Mouse (Mus musculus): Measurements from ENCODE around the gene Scml4. TPM values are rescaled to one million over a fixed set of nuclear protein-coding genes. Genes with fewer than 3 reads are reported as not detected.
A peak's percentile ranks its signal among the peaks of the same experiment; 100 is the strongest.

The Scml4 gene
- polyA plus RNA-seq, 1 experiment from 2014 or later = 1.7 TPM

DNA sequence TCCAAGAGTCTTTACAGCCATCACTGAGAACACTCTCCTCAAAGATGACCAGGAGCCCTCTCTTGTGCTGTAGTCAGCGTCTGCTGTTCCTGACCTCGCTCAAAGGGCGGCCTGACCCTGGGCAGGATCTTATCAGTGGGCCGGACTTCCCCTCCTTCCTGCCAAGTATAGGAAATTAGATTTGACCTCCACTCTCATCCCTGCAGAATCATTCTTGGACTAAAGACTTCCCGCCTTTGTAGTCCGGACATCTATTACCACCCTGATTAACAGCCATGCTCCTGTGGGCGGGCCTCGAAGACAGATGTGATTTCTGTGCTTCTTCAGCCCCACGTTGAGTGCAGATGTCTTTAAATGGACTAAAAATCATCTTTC, 91.9 kb downstream of the Scml4 start:
- WGBS = 21% methylated on average over 9 of the region's 9 CpGs
- peaks cover 24% of the 10 kb centered on the region for H3K4me1 ChIP-seq (ENCODE audit: insufficient read depth, low read length)
- H3K4me2 ChIP-seq (replicated peaks; ENCODE audit: low read depth, low read length) = no peak overlapping the region
- H3K9ac ChIP-seq (replicated peaks; ENCODE audit: low read length) = no peak overlapping the region
- H3K4me3 ChIP-seq (ENCODE audit: low read length) = no peak overlapping the region
- no peak for ATAC-seq (ENCODE audit: low FRiP score, low TSS enrichment)
- peaks cover 15% of the 10 kb centered on the region for H3K27me3 ChIP-seq (ENCODE audit: insufficient read depth, low read length)
- no peaks in the 10 kb centered on the region for H3K9me3 ChIP-seq (ENCODE audit: low read length)
- H3K27ac ChIP-seq (ENCODE audit: low read length) = no peak overlapping the region
- no peaks in the 10 kb centered on the region for H3K36me3 ChIP-seq (ENCODE audit: insufficient read depth, low read length)

DNA sequence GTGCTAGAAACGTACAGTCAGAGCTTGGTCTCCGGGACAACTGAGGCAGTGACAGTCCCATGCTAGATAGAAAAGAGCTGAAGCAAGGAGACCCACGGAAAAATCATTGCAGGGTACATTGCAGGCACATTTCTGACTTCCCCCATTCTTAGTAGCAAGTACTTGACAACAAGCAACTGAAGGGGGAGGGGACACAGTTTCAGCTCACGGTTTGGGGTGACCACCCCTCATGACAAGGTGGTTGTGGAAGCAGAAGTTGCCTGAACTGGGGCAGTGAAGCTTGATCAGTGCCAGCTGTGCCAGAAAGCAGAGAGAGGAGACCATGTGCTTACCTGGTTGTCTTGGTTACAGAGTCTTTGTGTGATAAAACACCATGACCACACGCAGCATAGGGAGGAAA, 93.4 kb downstream of the Scml4 start:
- no peak for ATAC-seq (ENCODE audit: low FRiP score, low TSS enrichment)
- H3K27me3 ChIP-seq (ENCODE audit: insufficient read depth, low read length) = peaks cover 24% of the 10 kb centered on the region
- 71% methylated on average over 5 of the region's 5 CpGs for WGBS
- no peak overlapping the region for H3K9ac ChIP-seq (replicated peaks; ENCODE audit: low read length)
- H3K36me3 ChIP-seq (ENCODE audit: insufficient read depth, low read length) = no peaks in the 10 kb centered on the region
- no peak overlapping the region for H3K4me3 ChIP-seq (ENCODE audit: low read length)
- no peak overlapping the region for H3K4me2 ChIP-seq (replicated peaks; ENCODE audit: low read depth, low read length)
- H3K9me3 ChIP-seq (ENCODE audit: low read length) = no peaks in the 10 kb centered on the region
- peaks cover 24% of the 10 kb centered on the region for H3K4me1 ChIP-seq (ENCODE audit: insufficient read depth, low read length)
- H3K27ac ChIP-seq (ENCODE audit: low read length) = no peak overlapping the region

- ATAC-seq (ENCODE audit: low FRiP score, low TSS enrichment) = no peak
- Histone ChIP-seq H3K27ac (ENCODE audit: low read length) (no peak overlapping the region), H3K36me3 (ENCODE audit: insufficient read depth, low read length) (no peaks in the 10 kb centered on the region), H3K4me1 (ENCODE audit: insufficient read depth, low read length) (peaks cover 29% of the 10 kb centered on the region), H3K4me2 (replicated peaks; ENCODE audit: low read depth, low read length) (no peak overlapping the region), H3K4me3 (ENCODE audit: low read length) (no peak overlapping the region), H3K9ac (replicated peaks; ENCODE audit: low read length) (no peak overlapping the region), H3K9me3 (ENCODE audit: low read length) (no peaks in the 10 kb centered on the region), H3K27me3 (ENCODE audit: insufficient read depth, low read length) (peaks cover 21% of the 10 kb centered on the region)
- 92% methylated on average over 3 of the region's 3 CpGs for WGBS
Observed at GRCm38 (mm10) chr10:42955205-42955604, 95.0 kb downstream of the Scml4 start.

DNA sequence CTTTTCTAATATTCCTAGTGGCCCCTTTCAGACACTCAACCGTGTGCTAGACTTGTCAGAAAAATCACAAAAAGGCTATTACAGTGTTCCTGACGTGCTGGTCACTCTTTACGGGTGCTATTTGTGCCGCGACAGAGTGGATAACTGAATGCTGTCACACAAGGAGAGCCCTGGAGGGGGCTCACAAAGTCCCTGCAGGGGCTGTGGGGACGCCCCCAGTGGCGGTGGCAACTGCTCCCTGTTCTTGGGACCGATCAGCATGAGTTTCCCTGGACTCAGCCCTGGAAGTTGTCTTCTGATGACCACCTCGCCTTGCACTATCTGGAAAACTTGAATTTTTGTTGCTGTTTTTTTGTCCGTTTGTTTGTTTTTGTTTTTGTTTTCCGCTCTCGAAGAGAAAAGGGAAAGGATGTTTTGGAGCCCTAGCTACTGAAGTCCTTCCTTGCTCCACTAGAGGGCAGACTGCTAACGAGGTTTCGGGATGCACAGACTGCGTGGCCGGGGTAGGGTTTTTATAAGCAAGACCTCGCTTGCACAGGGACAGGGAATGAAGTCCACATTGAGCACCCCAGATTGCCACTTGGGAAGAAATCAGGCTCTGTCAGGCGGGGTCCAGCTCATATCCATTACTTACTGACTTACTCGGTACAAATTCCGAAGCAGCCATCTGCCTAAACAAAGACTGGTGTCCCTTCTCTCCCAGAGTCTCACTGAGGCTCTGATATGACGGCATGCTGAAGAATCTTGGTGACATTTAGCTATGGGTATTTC, 97.9 kb downstream of the Scml4 start:
- H3K9me3 ChIP-seq (ENCODE audit: low read length) = no peaks in the 10 kb centered on the region
- no peaks in the 10 kb centered on the region for H3K36me3 ChIP-seq (ENCODE audit: insufficient read depth, low read length)
- H3K4me3 ChIP-seq (ENCODE audit: low read length) = peak overlapping the region; percentile 42
- ATAC-seq (ENCODE audit: low FRiP score, low TSS enrichment) = peak; percentile 72
- H3K27ac ChIP-seq (ENCODE audit: low read length) = peak overlapping the region; percentile 63; the same call in 1 of the 2 replicates
- H3K4me2 ChIP-seq (replicated peaks; ENCODE audit: low read depth, low read length) = peak overlapping the region; percentile 60
- H3K27me3 ChIP-seq (ENCODE audit: insufficient read depth, low read length) = peaks cover 21% of the 10 kb centered on the region
- 5% methylated on average over 21 of the region's 21 CpGs for WGBS
- peaks cover 9% of the 10 kb centered on the region for H3K4me1 ChIP-seq (ENCODE audit: insufficient read depth, low read length)
- H3K9ac ChIP-seq (replicated peaks; ENCODE audit: low read length) = peak overlapping the region; percentile 58; the same call in 1 of the 2 replicates

- no peaks in the 10 kb centered on the region for H3K9me3 ChIP-seq (ENCODE audit: low read length)
- peaks cover 17% of the 10 kb centered on the region for H3K27me3 ChIP-seq (ENCODE audit: insufficient read depth, low read length)
- H3K4me3 ChIP-seq (ENCODE audit: low read length) = no peak overlapping the region; the same call in 1 of the 2 replicates
- no peaks in the 10 kb centered on the region for H3K36me3 ChIP-seq (ENCODE audit: insufficient read depth, low read length)
- no peak overlapping the region for H3K9ac ChIP-seq (replicated peaks; ENCODE audit: low read length)
- no peak for ATAC-seq (ENCODE audit: low FRiP score, low TSS enrichment)
- H3K4me2 ChIP-seq (replicated peaks; ENCODE audit: low read depth, low read length) = peak overlapping the region; percentile 60
- WGBS = 47% methylated on average over 4 of the region's 4 CpGs
- H3K27ac ChIP-seq (ENCODE audit: low read length) = peak overlapping the region; percentile 63; the same call in 1 of the 2 replicates
- peaks cover 9% of the 10 kb centered on the region for H3K4me1 ChIP-seq (ENCODE audit: insufficient read depth, low read length)
Observed at GRCm38 (mm10) chr10:42958686-42959085, 98.5 kb downstream of the Scml4 start.

GRCm38 (mm10) chr10:42961771-42962170, 101.6 kb downstream of the Scml4 start:
- ATAC-seq (ENCODE audit: low FRiP score, low TSS enrichment) = 0 out of 2 replicates have a peak, but pooled peaks have one; percentile 8
- Histone ChIP-seq H3K4me2 (replicated peaks; ENCODE audit: low read depth, low read length) (no peak overlapping the region), H3K9me3 (ENCODE audit: low read length) (no peaks in the 10 kb centered on the region), H3K9ac (replicated peaks; ENCODE audit: low read length) (no peak overlapping the region), H3K36me3 (ENCODE audit: insufficient read depth, low read length) (no peaks in the 10 kb centered on the region), H3K27me3 (ENCODE audit: insufficient read depth, low read length) (peaks cover 11% of the 10 kb centered on the region; the same call in 1 of the 2 replicates), H3K27ac (ENCODE audit: low read length) (peak overlapping the region; percentile 78), H3K4me1 (ENCODE audit: insufficient read depth, low read length) (peaks cover 9% of the 10 kb centered on the region), H3K4me3 (ENCODE audit: low read length) (no peak overlapping the region)
- 55% methylated on average over 6 of the region's 6 CpGs for WGBS

- Histone ChIP-seq H3K4me2 (replicated peaks; ENCODE audit: low read depth, low read length) (no peak overlapping the region), H3K9me3 (ENCODE audit: low read length) (no peaks in the 10 kb centered on the region), H3K4me3 (ENCODE audit: low read length) (no peak overlapping the region), H3K9ac (replicated peaks; ENCODE audit: low read length) (no peak overlapping the region), H3K36me3 (ENCODE audit: insufficient read depth, low read length) (no peaks in the 10 kb centered on the region), H3K4me1 (ENCODE audit: insufficient read depth, low read length) (peaks cover 9% of the 10 kb centered on the region), H3K27ac (ENCODE audit: low read length) (peak overlapping the region; percentile 78), H3K27me3 (ENCODE audit: insufficient read depth, low read length) (peaks cover 7% of the 10 kb centered on the region; the same call in 1 of the 2 replicates)
- peak; percentile 79 for ATAC-seq (ENCODE audit: low FRiP score, low TSS enrichment)
- 73% methylated on average over 6 of the region's 6 CpGs for WGBS
Observed at GRCm38 (mm10) chr10:42962181-42962601, 102.0 kb downstream of the Scml4 start.

GRCm38 (mm10) chr10:42962655-42963054, 102.5 kb downstream of the Scml4 start:
- Histone ChIP-seq H3K4me1 (ENCODE audit: insufficient read depth, low read length) (peaks cover 9% of the 10 kb centered on the region), H3K4me2 (replicated peaks; ENCODE audit: low read depth, low read length) (no peak overlapping the region), H3K4me3 (ENCODE audit: low read length) (no peak overlapping the region), H3K9ac (replicated peaks; ENCODE audit: low read length) (no peak overlapping the region), H3K27me3 (ENCODE audit: insufficient read depth, low read length) (peaks cover 3% of the 10 kb centered on the region; the same call in 1 of the 2 replicates), H3K9me3 (ENCODE audit: low read length) (no peaks in the 10 kb centered on the region), H3K36me3 (ENCODE audit: insufficient read depth, low read length) (no peaks in the 10 kb centered on the region), H3K27ac (ENCODE audit: low read length) (peak overlapping the region; percentile 78)
- no peak for ATAC-seq (ENCODE audit: low FRiP score, low TSS enrichment)
- 86% methylated on average over 13 of the region's 13 CpGs for WGBS

GRCm38 (mm10) chr10:42963061-42963460, 102.9 kb downstream of the Scml4 start:
- H3K4me3 ChIP-seq (ENCODE audit: low read length) = no peak overlapping the region
- 93% methylated on average over 2 of the region's 2 CpGs for WGBS
- H3K36me3 ChIP-seq (ENCODE audit: insufficient read depth, low read length) = no peaks in the 10 kb centered on the region
- no peak overlapping the region for H3K9ac ChIP-seq (replicated peaks; ENCODE audit: low read length)
- H3K4me1 ChIP-seq (ENCODE audit: insufficient read depth, low read length) = peaks cover 9% of the 10 kb centered on the region
- H3K27ac ChIP-seq (ENCODE audit: low read length) = no peak overlapping the region
- H3K4me2 ChIP-seq (replicated peaks; ENCODE audit: low read depth, low read length) = no peak overlapping the region
- no peaks in the 10 kb centered on the region for H3K27me3 ChIP-seq (ENCODE audit: insufficient read depth, low read length)
- H3K9me3 ChIP-seq (ENCODE audit: low read length) = no peaks in the 10 kb centered on the region
- ATAC-seq (ENCODE audit: low FRiP score, low TSS enrichment) = no peak

DNA sequence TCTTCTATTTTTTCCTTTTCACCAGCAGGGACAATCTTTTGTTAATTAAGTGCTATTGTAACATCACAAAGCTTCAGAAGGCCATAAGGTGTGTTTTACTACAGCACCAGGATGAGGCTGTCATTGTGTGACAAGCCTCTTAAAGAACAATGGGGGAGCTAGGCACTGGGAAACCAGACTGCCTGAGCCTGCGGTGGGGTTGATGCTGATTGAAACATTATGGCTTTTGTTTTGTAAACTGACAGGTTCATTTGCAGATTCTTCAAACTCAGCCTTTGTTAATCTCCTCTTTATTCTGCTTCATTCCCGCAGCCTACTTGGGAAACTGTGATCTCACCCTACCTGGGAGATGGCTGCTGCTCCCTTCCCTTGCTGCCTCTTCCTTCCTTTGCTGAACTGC, 108.2 kb downstream of the Scml4 start:
- H3K4me3 ChIP-seq (ENCODE audit: low read length) = no peak overlapping the region
- 25% methylated on average over 2 of the region's 2 CpGs for WGBS

More for the DNA sequence above, 108.2 kb downstream of the Scml4 start:
- ATAC-seq (ENCODE audit: low FRiP score, low TSS enrichment) = no peak
- Histone ChIP-seq H3K4me2 (replicated peaks; ENCODE audit: low read depth, low read length) (no peak overlapping the region), H3K36me3 (ENCODE audit: insufficient read depth, low read length) (no peaks in the 10 kb centered on the region), H3K27me3 (ENCODE audit: insufficient read depth, low read length) (no peaks in the 10 kb centered on the region), H3K4me1 (ENCODE audit: insufficient read depth, low read length) (peaks cover 21% of the 10 kb centered on the region), H3K9me3 (ENCODE audit: low read length) (no peaks in the 10 kb centered on the region), H3K9ac (replicated peaks; ENCODE audit: low read length) (no peak overlapping the region), H3K27ac (ENCODE audit: low read length) (no peak overlapping the region)
